Mouse (Mus musculus) frontal cortex, postnatal 14 days (tissue): ENCODE measurements around the gene Uhrf1.

Experiments used
- DNase-seq, 2 experiments: peaks; one replicate each; pipeline ENCODE4 v3.0.0; 2022; ENCODE audit warnings: low spot score in 2 of 2

The Uhrf1 gene

GRCm38 (mm10) chr17:56348128-56348527 is 45.0 kb downstream of the Uhrf1 start:
- DNase-seq, result no peak

- DNase-seq, result no peak
Measured at GRCm38 (mm10) chr17:56348586-56348985, 45.5 kb downstream of the Uhrf1 start.

DNA sequence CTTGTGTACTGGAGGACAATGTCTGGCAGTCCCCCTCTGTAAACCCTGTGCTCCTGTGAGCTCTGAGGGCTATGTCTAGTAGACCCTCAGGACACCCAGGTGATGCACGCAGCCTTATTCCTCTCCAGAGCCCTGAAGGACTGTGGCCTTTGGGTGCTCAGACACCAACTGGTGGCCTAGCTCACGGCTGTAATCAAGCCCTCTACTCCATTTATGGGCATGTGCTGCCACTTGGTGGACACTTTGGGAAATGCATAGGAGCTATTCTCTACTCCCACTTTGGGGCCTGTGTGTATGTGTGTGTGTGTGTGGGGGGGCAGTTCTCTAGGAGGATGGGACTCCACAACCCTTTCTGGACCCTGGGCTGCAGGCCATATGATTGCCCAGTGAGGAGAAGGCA is 47.6 kb downstream of the Uhrf1 start:
- peak; percentile 47 to 79 for DNase-seq

GRCm38 (mm10) chr17:56356921-56357885 is 54.1 kb downstream of the Uhrf1 start:
- DNase-seq, result peak; percentile 56 to 74

DNA sequence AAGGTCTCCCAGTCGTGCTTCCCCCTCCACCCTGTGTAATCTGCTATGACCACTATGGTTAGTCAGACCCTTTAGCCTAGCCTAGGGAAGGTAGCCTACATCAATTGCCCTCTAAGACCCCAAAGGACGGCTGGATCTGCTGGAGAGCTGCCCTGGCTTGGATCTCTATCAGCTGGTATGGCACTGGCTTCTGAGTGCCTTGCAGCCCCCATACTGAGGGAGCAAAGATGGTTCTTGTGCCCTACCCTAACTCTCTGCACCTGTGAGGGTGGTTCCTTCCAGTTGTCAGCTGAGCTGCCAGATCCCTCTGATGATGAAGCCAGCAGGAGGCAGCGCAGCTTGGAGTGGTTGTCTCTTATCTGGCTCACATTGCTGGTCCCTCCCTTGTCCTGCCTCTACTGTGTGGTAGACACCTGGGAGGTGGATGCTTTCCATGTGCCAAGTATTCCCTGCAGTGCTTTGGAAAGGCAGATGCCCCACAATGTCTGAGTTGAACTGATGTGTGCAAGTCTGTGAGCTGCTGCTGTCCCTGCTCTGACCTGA is 56.1 kb downstream of the Uhrf1 start:
- DNase-seq, result no peak

DNA sequence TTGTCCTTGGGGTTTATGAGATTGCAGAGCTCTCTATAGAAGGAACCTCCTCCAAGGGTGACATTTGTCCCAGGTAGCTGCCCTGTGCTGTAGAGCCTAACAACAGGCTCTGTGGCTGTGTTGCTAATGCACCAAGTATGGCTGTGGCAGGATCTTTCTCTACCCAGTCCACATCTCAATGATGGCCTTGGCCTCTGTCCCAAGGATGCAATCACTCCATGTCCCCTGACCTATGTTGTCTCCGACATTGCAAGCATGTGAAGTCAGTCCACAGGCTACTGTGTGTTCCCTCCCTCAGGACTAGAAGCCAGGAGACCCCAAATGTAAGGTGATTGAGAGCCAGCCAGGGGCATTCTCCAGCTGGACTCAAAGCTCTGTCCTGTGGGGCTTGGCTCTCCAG is 56.7 kb downstream of the Uhrf1 start:
- no peak for DNase-seq

GRCm38 (mm10) chr17:56360451-56360850 is 57.3 kb downstream of the Uhrf1 start:
- no peak for DNase-seq

DNA sequence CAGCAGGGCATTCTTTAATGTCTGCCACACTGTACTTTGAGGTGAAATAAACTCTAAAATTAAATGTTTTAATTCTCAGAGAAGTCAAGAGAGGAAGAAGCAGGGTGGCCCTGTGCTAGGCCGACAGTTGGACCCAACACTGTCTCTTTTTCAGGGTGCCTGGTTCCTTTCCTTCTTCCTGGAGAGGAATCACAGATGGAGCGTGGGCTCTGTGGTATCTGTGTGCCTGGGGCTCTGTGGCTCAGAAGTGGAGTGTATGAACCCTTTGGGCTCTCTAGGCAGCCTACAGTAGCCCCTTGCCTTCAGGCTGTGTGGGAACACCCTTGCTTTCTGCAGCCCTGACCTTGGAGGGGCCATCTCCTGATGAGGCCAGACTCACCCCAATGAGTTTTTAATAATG is 58.4 kb downstream of the Uhrf1 start:
- DNase-seq, result no peak

DNA sequence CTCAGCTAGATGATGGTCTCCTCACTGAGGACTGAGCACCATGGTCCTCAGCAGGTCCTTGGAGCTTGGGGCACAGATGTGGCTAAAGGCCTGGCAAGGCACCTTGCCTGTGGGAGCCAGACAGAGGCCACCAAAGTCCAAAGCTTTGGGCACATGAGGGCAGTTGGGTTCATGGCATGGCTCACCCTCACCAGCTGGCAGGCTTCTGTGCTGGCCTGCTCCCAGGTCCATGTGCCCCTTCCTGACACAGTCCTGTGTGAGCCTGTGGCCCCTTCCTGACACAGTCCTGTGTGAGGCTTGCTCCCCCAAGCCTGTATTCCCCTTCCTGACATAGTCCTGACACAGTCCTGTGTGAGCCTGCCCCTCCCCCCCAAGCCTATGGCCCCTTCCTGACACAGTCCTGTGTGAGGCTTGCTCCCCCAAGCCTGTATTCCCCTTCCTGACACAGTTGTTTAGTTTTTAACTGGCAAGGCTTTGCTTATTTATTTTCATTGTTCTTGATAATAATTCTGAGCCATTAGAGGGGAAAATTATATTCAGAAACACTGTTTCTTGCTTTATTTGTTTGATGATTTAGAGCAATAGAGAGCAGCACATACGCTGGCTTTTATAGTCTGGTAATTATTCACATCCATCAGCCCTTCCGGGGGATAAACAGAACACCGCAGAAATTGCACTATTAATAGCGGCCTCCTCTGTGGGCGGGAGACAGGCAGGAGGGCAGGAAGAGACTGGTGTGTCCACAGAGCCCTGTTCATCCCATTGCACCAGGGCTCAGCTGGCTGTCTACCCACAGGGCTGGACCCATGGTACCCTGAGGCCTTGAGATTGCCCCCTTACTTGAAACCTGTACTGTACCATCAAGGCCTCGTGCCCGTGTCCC is 62.9 kb downstream of the Uhrf1 start:
- no peak for DNase-seq

DNA sequence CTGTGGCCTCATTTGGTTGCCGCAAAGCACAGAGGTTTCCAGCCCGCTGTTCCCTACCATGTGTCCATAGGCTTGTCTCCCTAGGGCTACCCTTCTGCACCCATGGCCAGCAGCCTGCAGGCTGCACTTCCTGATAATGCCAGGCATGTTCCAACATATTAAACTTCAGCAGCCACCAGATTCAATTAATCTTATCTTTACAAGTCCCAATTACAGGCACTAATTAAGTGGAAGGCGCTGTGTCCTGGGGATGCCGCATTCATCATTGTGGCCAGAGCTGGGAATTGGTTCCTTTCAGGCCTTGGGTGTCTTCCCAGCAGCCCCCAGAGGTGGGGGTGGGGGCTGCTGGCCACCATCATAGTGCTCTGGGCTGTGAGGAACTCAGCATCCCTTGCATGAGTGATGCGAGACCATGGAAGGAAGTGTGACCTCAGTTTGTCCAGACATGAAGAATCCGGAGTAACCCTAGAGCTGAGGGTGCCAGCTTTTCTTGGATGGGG is 65.2 kb downstream of the Uhrf1 start:
- DNase-seq, result no peak

- DNase-seq, result no peak
Measured at GRCm38 (mm10) chr17:56370090-56370489, 67.0 kb downstream of the Uhrf1 start.

GRCm38 (mm10) chr17:56371029-56371660 is 68.0 kb downstream of the Uhrf1 start:
- DNase-seq, result peak; percentile 60 to 64

DNA sequence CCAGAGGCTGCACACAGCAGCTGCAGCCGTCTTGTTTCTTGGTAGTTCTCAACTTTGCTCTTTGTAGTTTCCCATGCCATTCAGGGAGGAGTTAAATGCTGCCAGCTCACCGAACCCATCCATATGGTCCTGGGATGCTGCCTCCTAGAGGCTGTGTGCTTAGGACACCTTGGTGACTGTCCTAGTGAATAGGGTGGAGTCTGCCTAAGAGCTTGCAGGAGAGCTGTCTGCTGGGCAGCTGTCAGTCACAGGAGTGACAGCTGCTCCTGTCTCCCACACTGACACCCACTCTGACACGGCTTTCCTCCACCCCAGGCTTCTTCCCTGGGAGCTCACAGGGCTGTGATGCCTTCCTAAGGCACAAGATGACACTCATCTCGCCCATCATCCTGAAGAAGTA is 69.0 kb downstream of the Uhrf1 start:
- DNase-seq, result no peak
